Mouse (Mus musculus) natural killer cell, adult 2 months (primary cell): ENCODE results near the gene Vasp.

Experiments
- DNase-seq, 2 experiments: peaks; one replicate each; pipeline ENCODE4 v3.0.0; 2022; ENCODE audit warnings: low spot score in 2 of 2

The Vasp gene

GRCm38 (mm10) chr7:19303770-19304169 is 32.2 kb upstream of the Vasp start:
- DNase-seq = peak; percentile 76 to 86

- no peak for DNase-seq
Measured at GRCm38 (mm10) chr7:19303046-19303305, 31.4 kb upstream of the Vasp start.

- no peak for DNase-seq
Measured at GRCm38 (mm10) chr7:19302264-19303045, 30.8 kb upstream of the Vasp start.

GRCm38 (mm10) chr7:19301461-19302263 is 30.0 kb upstream of the Vasp start:
- peak; percentile 25 to 35 for DNase-seq

GRCm38 (mm10) chr7:19300501-19301421 is 29.1 kb upstream of the Vasp start:
- peak; percentile 77 to 85 for DNase-seq

- peak; percentile 37 to 53 for DNase-seq
Measured at GRCm38 (mm10) chr7:19299194-19299593, 27.6 kb upstream of the Vasp start.

- DNase-seq = no peak
Measured at GRCm38 (mm10) chr7:19297794-19298193, 26.2 kb upstream of the Vasp start.

GRCm38 (mm10) chr7:19297034-19297433 is 25.4 kb upstream of the Vasp start:
- no peak for DNase-seq

GRCm38 (mm10) chr7:19295503-19296185 is 24.0 kb upstream of the Vasp start:
- DNase-seq = peak; percentile 87 to 91

GRCm38 (mm10) chr7:19290969-19291596 is 19.5 kb upstream of the Vasp start:
- no peak for DNase-seq

- peak in 1 of 2 experiments; percentile 69 for DNase-seq
Measured at GRCm38 (mm10) chr7:19284763-19285162, 13.1 kb upstream of the Vasp start.

GRCm38 (mm10) chr7:19283406-19283804 is 11.8 kb upstream of the Vasp start:
- DNase-seq = no peak

- DNase-seq = peak; percentile 20 to 34
Measured at GRCm38 (mm10) chr7:19282791-19283405, 11.3 kb upstream of the Vasp start.

- DNase-seq = peak; percentile 74 to 76
Measured at GRCm38 (mm10) chr7:19282385-19282784, 10.8 kb upstream of the Vasp start, which contains the start of gene Rtn2. Rtn2 (plus strand) TSS chr7:19282624.

GRCm38 (mm10) chr7:19281680-19282304 is 10.2 kb upstream of the Vasp start:
- DNase-seq = peak; percentile 42 to 59

GRCm38 (mm10) chr7:19279581-19280114 is 8.0 kb upstream of the Vasp start, which contains the start of gene Ppm1n:
Ppm1n (minus strand) TSS chr7:19280064.
- DNase-seq = peak in 1 of 2 experiments; percentile 13

- no peak for DNase-seq
Measured at GRCm38 (mm10) chr7:19279052-19279451, 7.4 kb upstream of the Vasp start.

GRCm38 (mm10) chr7:19276253-19276652 is 4.6 kb upstream of the Vasp start:
- no peak for DNase-seq

- peak; percentile 79 to 88 for DNase-seq
Measured at GRCm38 (mm10) chr7:19272173-19272764, 652 bp upstream of the Vasp start.
